Mouse (Mus musculus) heart, embryonic 15.5 days (tissue): ENCODE measurements at regions not wholly inside any gene's neighbourhood (a gene's known extent, or its start where the extent isn't known, plus 50 kb on each side); places are given as distances from the start of the nearest gene placed in this dataset.

Experiments
- ATAC-seq: fragments of 200-750 bp; cut with Nextera tagmentation; replicated peaks from 2 replicates; pipeline ENCODE4 v1.8.0; 2017; ENCODE audit warnings: low read depth, moderate TSS enrichment; ENCODE audit not compliant: insufficient number of reproducible peaks, insufficient read depth, low FRiP score
- H3K27ac ChIP-seq: fragments of 300-500 bp; sonication (generic); 2 replicates; pipeline ENCODE4 v1.5.1; 2015; ENCODE audit warnings: mild to moderate bottlenecking, inconsistent platforms
- H3K27me3 ChIP-seq: fragments of 300-500 bp; sonication (generic); 2 replicates; pipeline ENCODE4 v1.6.1; 2015; ENCODE audit warnings: inconsistent platforms
- H3K36me3 ChIP-seq: fragments of 300-500 bp; sonication (generic); 2 replicates; pipeline ENCODE4 v1.6.1; 2015; ENCODE audit warnings: mild to moderate bottlenecking, inconsistent platforms
- H3K4me1 ChIP-seq: fragments of 300-500 bp; sonication (generic); replicated peaks from 2 replicates; pipeline ENCODE4 v1.6.1; 2015; ENCODE audit warnings: inconsistent platforms
- H3K4me2 ChIP-seq: fragments of 300-500 bp; sonication (generic); 2 replicates; pipeline ENCODE4 v1.6.1; 2015; ENCODE audit warnings: inconsistent platforms, mild to moderate bottlenecking, moderate library complexity
- H3K4me3 ChIP-seq: fragments of 300-500 bp; sonication (generic); 2 replicates; pipeline ENCODE4 v1.5.1; 2015; ENCODE audit warnings: mild to moderate bottlenecking, inconsistent platforms
- H3K9ac ChIP-seq: fragments of 300-500 bp; sonication (generic); 2 replicates; pipeline ENCODE4 v1.6.1; 2015; ENCODE audit warnings: mild to moderate bottlenecking, inconsistent platforms
- H3K9me3 ChIP-seq: fragments of 300-500 bp; sonication (generic); replicated peaks from 2 replicates; pipeline ENCODE4 v1.6.1; 2016; ENCODE audit warnings: inconsistent platforms
- WGBS: fragments of 180-500 bp; shearing (Covaris S2); methylation state at CpG from one replicate; pipeline ENCODE4 v1.1.7; 2015; ENCODE audit warnings: mixed read lengths; 5-methylcytosine and 5-hydroxymethylcytosine counted together

- H3K27ac ChIP-seq = no peak overlapping the region
- H3K27me3 ChIP-seq = no peaks in the 10 kb centered on the region
- H3K9ac ChIP-seq = no peak overlapping the region
- no peak overlapping the region for H3K4me3 ChIP-seq
- ATAC-seq = no peak
- WGBS = 77% methylated on average over 8 of the region's 8 CpGs
- H3K9me3 ChIP-seq = no peaks in the 10 kb centered on the region
- no peaks in the 10 kb centered on the region for H3K36me3 ChIP-seq
- H3K4me2 ChIP-seq = no peak overlapping the region
- no peaks in the 10 kb centered on the region for H3K4me1 ChIP-seq
Observed at GRCm38 (mm10) chr4:127819501-127819900, 151.2 kb downstream of the CK137956 start.

- Histone ChIP-seq H3K4me2 (no peak overlapping the region), H3K4me1 (no peaks in the 10 kb centered on the region)
- WGBS = 71% methylated on average over 5 of the region's 5 CpGs
Observed at GRCm38 (mm10) chr4:127819009-127819408, 151.7 kb downstream of the CK137956 start.

GRCm38 (mm10) chr4:127814631-127815030, 156.1 kb downstream of the CK137956 start:
- WGBS = 89% methylated on average over 6 of the region's 6 CpGs
- Histone ChIP-seq H3K9ac (no peak overlapping the region), H3K4me3 (no peak overlapping the region), H3K36me3 (no peaks in the 10 kb centered on the region), H3K27me3 (no peaks in the 10 kb centered on the region), H3K4me1 (no peaks in the 10 kb centered on the region), H3K4me2 (no peak overlapping the region), H3K9me3 (no peaks in the 10 kb centered on the region), H3K27ac (no peak overlapping the region)
- no peak for ATAC-seq

More at GRCm38 (mm10) chr4:127819009-127819408, 151.7 kb downstream of the CK137956 start:
- Histone ChIP-seq H3K27ac (no peak overlapping the region), H3K27me3 (no peaks in the 10 kb centered on the region), H3K4me3 (no peak overlapping the region), H3K9me3 (no peaks in the 10 kb centered on the region), H3K9ac (no peak overlapping the region), H3K36me3 (no peaks in the 10 kb centered on the region)
- ATAC-seq = no peak

- H3K9ac ChIP-seq = no peak overlapping the region
- H3K27me3 ChIP-seq = no peaks in the 10 kb centered on the region
- H3K4me2 ChIP-seq = no peak overlapping the region
- no peak overlapping the region for H3K4me3 ChIP-seq
- no peak for ATAC-seq
- no peaks in the 10 kb centered on the region for H3K36me3 ChIP-seq
- H3K9me3 ChIP-seq = no peaks in the 10 kb centered on the region
- no peak overlapping the region for H3K27ac ChIP-seq
- WGBS = 67% methylated on average over 3 of the region's 3 CpGs
- no peaks in the 10 kb centered on the region for H3K4me1 ChIP-seq
Observed at GRCm38 (mm10) chr4:127812047-127812545, 158.7 kb downstream of the CK137956 start.

- Histone ChIP-seq H3K4me1 (no peaks in the 10 kb centered on the region), H3K27me3 (no peaks in the 10 kb centered on the region), H3K36me3 (no peaks in the 10 kb centered on the region), H3K27ac (no peak overlapping the region), H3K4me2 (no peak overlapping the region), H3K9me3 (no peaks in the 10 kb centered on the region), H3K4me3 (no peak overlapping the region), H3K9ac (no peak overlapping the region)
- ATAC-seq = no peak
- WGBS = 82% methylated on average over 7 of the region's 7 CpGs
Observed at GRCm38 (mm10) chr4:127810899-127811510, 159.7 kb downstream of the CK137956 start.

DNA sequence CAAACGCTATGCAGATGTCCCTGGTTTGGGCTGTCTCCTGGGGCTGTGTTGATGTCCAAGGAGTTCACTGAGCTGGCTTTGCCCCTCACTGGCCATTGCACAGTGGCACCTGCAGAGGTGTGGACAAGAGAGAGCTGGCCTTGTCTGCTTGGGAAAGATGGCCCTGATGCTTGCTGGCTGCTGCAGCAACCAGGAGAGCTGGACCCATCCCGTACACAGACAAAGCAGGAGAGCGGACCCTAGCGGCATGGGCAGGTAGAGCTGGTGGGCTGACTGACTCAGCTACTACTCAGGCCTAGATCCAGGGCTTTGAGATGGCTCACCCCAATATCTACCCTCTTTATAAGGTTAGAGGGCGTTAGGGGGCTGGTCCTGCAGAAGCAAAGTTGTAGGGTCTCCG, 161.7 kb downstream of the CK137956 start:
- no peaks in the 10 kb centered on the region for H3K4me1 ChIP-seq
- H3K27ac ChIP-seq = no peak overlapping the region
- no peak overlapping the region for H3K4me3 ChIP-seq
- H3K4me2 ChIP-seq = no peak overlapping the region
- WGBS = 70% methylated on average over 6 of the region's 6 CpGs
- no peaks in the 10 kb centered on the region for H3K36me3 ChIP-seq
- H3K9ac ChIP-seq = no peak overlapping the region
- no peaks in the 10 kb centered on the region for H3K9me3 ChIP-seq
- no peaks in the 10 kb centered on the region for H3K27me3 ChIP-seq
- ATAC-seq = no peak

GRCm38 (mm10) chr4:127789206-127789605, 181.5 kb downstream of the CK137956 start:
- no peak overlapping the region for H3K4me2 ChIP-seq
- WGBS = 81% methylated on average over 12 of the region's 12 CpGs
- H3K36me3 ChIP-seq = no peaks in the 10 kb centered on the region
- H3K4me3 ChIP-seq = no peak overlapping the region
- no peak overlapping the region for H3K27ac ChIP-seq
- no peaks in the 10 kb centered on the region for H3K9me3 ChIP-seq
- no peak overlapping the region for H3K9ac ChIP-seq
- H3K4me1 ChIP-seq = no peaks in the 10 kb centered on the region
- H3K27me3 ChIP-seq = no peaks in the 10 kb centered on the region
- no peak for ATAC-seq

- no peaks in the 10 kb centered on the region for H3K4me1 ChIP-seq
- ATAC-seq = no peak
- H3K9me3 ChIP-seq = no peaks in the 10 kb centered on the region
- H3K27me3 ChIP-seq = no peaks in the 10 kb centered on the region
- H3K36me3 ChIP-seq = no peaks in the 10 kb centered on the region
- H3K4me2 ChIP-seq = no peak overlapping the region
- H3K9ac ChIP-seq = no peak overlapping the region
- 79% methylated on average over 3 of the region's 3 CpGs for WGBS
- H3K4me3 ChIP-seq = no peak overlapping the region
- H3K27ac ChIP-seq = no peak overlapping the region
Observed at GRCm38 (mm10) chr4:127785786-127786185, 185.0 kb downstream of the CK137956 start.

GRCm38 (mm10) chr4:127771966-127772500, 198.7 kb downstream of the CK137956 start:
- Histone ChIP-seq H3K4me3 (no peak overlapping the region), H3K27me3 (no peaks in the 10 kb centered on the region), H3K9me3 (no peaks in the 10 kb centered on the region), H3K9ac (no peak overlapping the region), H3K4me2 (no peak overlapping the region), H3K27ac (no peak overlapping the region), H3K36me3 (no peaks in the 10 kb centered on the region), H3K4me1 (no peaks in the 10 kb centered on the region)
- whole genome bisulfite sequencing = 42% methylated on average over 5 of the region's 5 CpGs
- no peak for ATAC-seq

DNA sequence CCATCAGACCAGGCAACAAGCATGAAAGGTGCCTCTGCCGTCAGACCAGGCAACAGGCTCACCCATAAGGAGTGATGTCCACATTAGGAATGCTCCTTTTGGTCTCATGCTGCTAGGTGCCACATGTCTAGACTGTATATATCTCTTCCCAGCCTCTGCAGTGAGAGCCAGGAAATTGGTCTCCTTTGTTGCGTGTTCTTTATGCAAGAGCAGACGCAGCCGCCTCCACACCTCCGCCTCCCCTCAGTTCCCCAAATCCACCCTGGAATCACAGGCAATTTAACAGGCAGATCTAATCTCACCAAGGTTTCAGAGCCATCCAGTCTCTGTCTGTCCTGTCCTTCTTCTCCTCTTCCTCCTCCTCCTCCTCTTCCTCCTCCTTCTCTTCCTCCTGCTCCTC, 207.0 kb downstream of the CK137956 start:
- Histone ChIP-seq H3K27ac (no peak overlapping the region), H3K4me2 (no peak overlapping the region), H3K27me3 (no peaks in the 10 kb centered on the region), H3K9me3 (no peaks in the 10 kb centered on the region; the same call in 1 of the 2 replicates), H3K9ac (no peak overlapping the region), H3K4me1 (no peaks in the 10 kb centered on the region), H3K36me3 (no peaks in the 10 kb centered on the region), H3K4me3 (no peak overlapping the region)
- no peak for ATAC-seq
- 86% methylated on average over 5 of the region's 5 CpGs for WGBS

GRCm38 (mm10) chr4:127758961-127759360, 211.8 kb downstream of the CK137956 start:
- WGBS = 79% methylated on average over 9 of the region's 9 CpGs
- Histone ChIP-seq H3K27ac (no peak overlapping the region), H3K9ac (no peak overlapping the region), H3K36me3 (no peaks in the 10 kb centered on the region), H3K27me3 (no peaks in the 10 kb centered on the region), H3K4me2 (no peak overlapping the region), H3K4me3 (no peak overlapping the region), H3K4me1 (no peaks in the 10 kb centered on the region), H3K9me3 (no peaks in the 10 kb centered on the region; the same call in 1 of the 2 replicates)
- no peak for ATAC-seq

- ATAC-seq = no peak
- Histone ChIP-seq H3K27me3 (no peaks in the 10 kb centered on the region), H3K36me3 (no peaks in the 10 kb centered on the region), H3K4me2 (no peak overlapping the region), H3K4me3 (no peak overlapping the region), H3K4me1 (no peaks in the 10 kb centered on the region), H3K27ac (no peak overlapping the region), H3K9ac (no peak overlapping the region), H3K9me3 (no peaks in the 10 kb centered on the region; the same call in 1 of the 2 replicates)
- 71% methylated on average over 6 of the region's 6 CpGs for WGBS
Observed at GRCm38 (mm10) chr4:127756238-127756637, 214.5 kb downstream of the CK137956 start.
